Mouse (Mus musculus): ENCODE results near the gene Dppa5a. TPM values are rescaled to one million over a fixed set of nuclear protein-coding genes. Genes with fewer than 3 reads are reported as not detected.

Gene Dppa5a
- not detected for polyA plus RNA-seq (2017; shearing (Covaris generic))

GRCm38 (mm10) chr9:78367959-78368358 is at the start of gene Dppa5a:
Gene Dppa5a, minus strand, starts transcription at chr9:78368177.

GRCm38 (mm10) chr9:78395630-78396351 is 27.8 kb upstream of the Dppa5a start, which contains the start of gene Ddx43:
Gene Ddx43, plus strand, starts transcription at chr9:78395777.

GRCm38 (mm10) chr9:78378113-78378785 is 10.3 kb upstream of the Dppa5a start, which contains the start of gene Ooep:
Gene Ooep, minus strand, starts transcription at chr9:78378725.

GRCm38 (mm10) chr9:78355611-78356010 is 12.4 kb downstream of the Dppa5a start, which contains the start of gene Gsta2:
Gene Gsta2, minus strand, starts transcription at chr9:78355788.

GRCm38 (mm10) chr9:78327289-78327688 is 40.7 kb downstream of the Dppa5a start, which contains the start of gene Omt2b:
Gene Omt2b, plus strand, starts transcription at chr9:78327589.

Other genes starting within 250 kb of the Dppa5a start
- gene Gsta4, start 185.4 kb downstream of the Dppa5a start, polyA plus RNA-seq (2017; shearing (Covaris generic)): 2.4 TPM
- not detected for gene Gsta1, start 137.5 kb downstream of the Dppa5a start, polyA plus RNA-seq (2017; shearing (Covaris generic))
- gene Gm3776, start 111.0 kb downstream of the Dppa5a start, polyA plus RNA-seq (2017; shearing (Covaris generic)): not detected
- gene Gm10639, start 78.3 kb downstream of the Dppa5a start, polyA plus RNA-seq (2017; shearing (Covaris generic)): not detected
- not detected for gene Omt2a, start 53.4 kb downstream of the Dppa5a start, polyA plus RNA-seq (2017; shearing (Covaris generic))
- gene Omt2b, start 40.6 kb downstream of the Dppa5a start, polyA plus RNA-seq (2017; shearing (Covaris generic)): not detected
- not detected for gene Gsta2, start 12.4 kb downstream of the Dppa5a start, polyA plus RNA-seq (2017; shearing (Covaris generic))
- not detected for gene Ooep, start 10.5 kb upstream of the Dppa5a start, polyA plus RNA-seq (2017; shearing (Covaris generic))
- 6.7 TPM for gene Ddx43, start 27.6 kb upstream of the Dppa5a start, polyA plus RNA-seq (2017; shearing (Covaris generic))
- 2.5 TPM for gene Cgas, start 75.1 kb upstream of the Dppa5a start, polyA plus RNA-seq (2017; shearing (Covaris generic))
- gene Mto1, start 80.0 kb upstream of the Dppa5a start, polyA plus RNA-seq (2017; shearing (Covaris generic)): 17.3 TPM
- 1.2 TPM for gene Gm17324, start 80.6 kb upstream of the Dppa5a start, polyA plus RNA-seq (2017; shearing (Covaris generic))
- gene Eef1a1, start 121.0 kb upstream of the Dppa5a start, polyA plus RNA-seq (2017; shearing (Covaris generic)): 4,652 TPM
- 5.5 TPM for gene Slc17a5, start 219.9 kb upstream of the Dppa5a start, polyA plus RNA-seq (2017; shearing (Covaris generic))
- gene Cd109, start 247.4 kb upstream of the Dppa5a start, polyA plus RNA-seq (2017; shearing (Covaris generic)): 0.24 TPM

Data from effector memory CD4-positive, alpha-beta T cell, adult 7 months (primary cell).